Mouse (Mus musculus) myocyte (in vitro differentiated cells): ENCODE measurements around the gene Dennd1a.

Experiments used
- CEBPB ChIP-seq: IDR thresholded peaks from 2 replicates; pipeline ENCODE4 v1.6.1; 2011; ENCODE audit warnings: mild to moderate bottlenecking, moderate library complexity; ENCODE audit not compliant: poor library complexity, insufficient read depth, severe bottlenecking
- E2F4 ChIP-seq: IDR thresholded peaks from one replicate; pipeline ENCODE4 v1.6.1; 2011; ENCODE audit warnings: mild to moderate bottlenecking, control low read depth, moderate library complexity; ENCODE audit not compliant: insufficient read depth
- MAX ChIP-seq: IDR thresholded peaks from one replicate; pipeline ENCODE4 v1.6.1; 2011; ENCODE audit warnings: low read depth, mild to moderate bottlenecking, control low read depth
- MYOD1 ChIP-seq, 3 experiments: IDR thresholded peaks; one replicate each; pipeline ENCODE4 v1.6.1; 2011; ENCODE audit warnings: control low read depth in 2 of 3, low read depth in 2 of 3, mild to moderate bottlenecking in 2 of 3, moderate library complexity in 1 of 3; ENCODE audit not compliant: insufficient read length in 2 of 3, control insufficient read depth in 1 of 3
- MYOG ChIP-seq, 3 experiments: IDR thresholded peaks; one replicate each; pipeline ENCODE4 v1.6.1; 2011; ENCODE audit warnings: control low read depth in 2 of 3, low read depth in 2 of 3, mild to moderate bottlenecking in 2 of 3; ENCODE audit not compliant: insufficient read length in 2 of 3, control insufficient read depth in 1 of 3, insufficient read depth in 1 of 3
- POLR2A ChIP-seq: IDR thresholded peaks from one replicate; pipeline ENCODE4 v1.6.1; 2011; ENCODE audit warnings: low read depth, mild to moderate bottlenecking, control low read depth, moderate library complexity; ENCODE audit not compliant: insufficient read length
- POLR2AphosphoS2 ChIP-seq: IDR thresholded peaks from one replicate; pipeline ENCODE4 v1.6.1; 2011; ENCODE audit warnings: low read depth, control low read depth; ENCODE audit not compliant: insufficient read length
- SRF ChIP-seq: IDR thresholded peaks from one replicate; pipeline ENCODE4 v1.6.1; 2011; ENCODE audit warnings: low read depth; ENCODE audit not compliant: control insufficient read depth, insufficient read length
- TCF12 ChIP-seq: IDR thresholded peaks from one replicate; pipeline ENCODE4 v1.6.1; 2011; ENCODE audit warnings: mild to moderate bottlenecking, control low read depth; ENCODE audit not compliant: poor library complexity, insufficient read depth, severe bottlenecking
- TCF3 ChIP-seq: IDR thresholded peaks from one replicate; pipeline ENCODE4 v1.6.1; 2011; ENCODE audit warnings: low read depth, control low read depth; ENCODE audit not compliant: insufficient read length
- USF1 ChIP-seq: IDR thresholded peaks from one replicate; pipeline ENCODE4 v1.6.1; 2011; ENCODE audit warnings: low read depth, mild to moderate bottlenecking, control low read depth, moderate library complexity

- TF ChIP-seq MYOG (IDR thresholded peaks at IDR 0.05; ENCODE audit: control insufficient read depth in 1 of 3, insufficient read depth in 1 of 3, insufficient read length in 2 of 3, low read depth in 2 of 3) (no peak), E2F4 (no peak), MAX (no peak), POLR2A (no peak), USF1 (no peak), CEBPB (no peak), POLR2AphosphoS2 (no peak), TCF12 (no peak), MYOD1 (IDR thresholded peaks at IDR 0.05; ENCODE audit: control insufficient read depth in 1 of 3, insufficient read length in 2 of 3, low read depth in 2 of 3) (no peak), TCF3 (no peak), SRF (no peak)
Observed at GRCm38 (mm10) chr2:37838202-37838984, 448.8 kb downstream of the Dennd1a start.
